In genomic region chr15:97033485-97033991, GRCm38 (mm10) we compare ENCODE assay signal across 15 mouse cellular contexts. TPM values are rescaled to one million over a fixed set of nuclear protein-coding genes. Genes with fewer than 3 reads are reported as not detected.
DNase-seq lines count a peak whose midpoint lies in the region; ATAC-seq and TF ChIP-seq lines count a peak whose summit lies in the region.
"Had no signal": no experiment of that assay in that cellular context is flagged by ENCODE, and none has a peak within 500 bp of the region (broad histone marks: within the 10 kb centered on the region; RNA-seq: fewer than 3 reads in every experiment).

No protein-coding gene starts in this region.

- peak; percentile 34 for DNase-seq in gastrocnemius, adult 2 months
- DNase-seq in gastrocnemius, postnatal 14 days, result no peak
- DNase-seq in lung, postnatal 14 days, result no peak
- peak; percentile 27 for DNase-seq in skeletal muscle tissue, adult 2 months (ENCODE audit: low read depth, low spot score)
- no peak for DNase-seq in hindbrain, postnatal 0 days (ENCODE audit: low spot score)
- DNase-seq: adrenal gland, postnatal 14 days; B cell, adult 2 months; cerebellum, adult 11-12 months; liver, embryonic 13.5 days had no signal

- H3K27ac ChIP-seq in gastrocnemius, adult 2 months, result peak overlapping the region; percentile 6
- no peak overlapping the region for H3K27ac ChIP-seq in lung, embryonic 15.5 days
- peak overlapping the region; percentile 61 for H3K27ac ChIP-seq in heart, embryonic 15.5 days
- no peak overlapping the region for H3K27ac ChIP-seq in hindbrain, postnatal 0 days
- H3K27ac ChIP-seq: embryonic facial prominence, embryonic 15.5 days; hindbrain, embryonic 13.5 days; liver, embryonic 13.5 days; midbrain, embryonic 13.5 days had no signal

- ATAC-seq in lung, embryonic 15.5 days (ENCODE audit: borderline replicate concordance, extremely low read depth, low FRiP score, low TSS enrichment), result 0 out of 2 replicates have a peak, but pooled peaks have one; percentile 28
- no peak; the same call in 1 of the 2 replicates for ATAC-seq in heart, embryonic 15.5 days (replicated peaks; ENCODE audit: insufficient number of reproducible peaks, insufficient read depth, low FRiP score, low read depth)
- no peak for ATAC-seq in megakaryocyte progenitor cell, adult 5-6 weeks (replicated peaks; ENCODE audit: poor library complexity)
- no peak for ATAC-seq in hindbrain, postnatal 0 days
- ATAC-seq: midbrain, embryonic 13.5 days had no signal

- H3K4me1 ChIP-seq in lung, embryonic 15.5 days, result peaks cover 8% of the 10 kb centered on the region; the same call in 1 of the 2 replicates
- H3K4me1 ChIP-seq in heart, embryonic 15.5 days (replicated peaks), result peaks cover 14% of the 10 kb centered on the region
- no peaks in the 10 kb centered on the region for H3K4me1 ChIP-seq in hindbrain, postnatal 0 days (ENCODE audit: insufficient read depth, low read length)
- H3K4me1 ChIP-seq: embryonic facial prominence, embryonic 15.5 days; hindbrain, embryonic 13.5 days; midbrain, embryonic 13.5 days had no signal

- intact Hi-C loops in gastrocnemius, adult 2 months (cut with DNase I), result no loop called here
- intact Hi-C loops in gastrocnemius, postnatal 14 days (cut with DNase I; ENCODE audit: low total_unique reads), result no loop called here

- H3K4me2 ChIP-seq in lung, embryonic 15.5 days, result no peak overlapping the region
- no peak overlapping the region for H3K4me2 ChIP-seq in heart, embryonic 15.5 days
- no peak overlapping the region for H3K4me2 ChIP-seq in hindbrain, postnatal 0 days (ENCODE audit: low read depth, low read length)
- H3K4me2 ChIP-seq: embryonic facial prominence, embryonic 15.5 days; hindbrain, embryonic 13.5 days; liver, embryonic 13.5 days; midbrain, embryonic 13.5 days had no signal

- no peak overlapping the region for H3K4me3 ChIP-seq in gastrocnemius, adult 2 months
- no peak overlapping the region for H3K4me3 ChIP-seq in lung, embryonic 15.5 days
- H3K4me3 ChIP-seq in heart, embryonic 15.5 days, result no peak overlapping the region
- no peak overlapping the region for H3K4me3 ChIP-seq in hindbrain, postnatal 0 days (ENCODE audit: low read length)
- H3K4me3 ChIP-seq: embryonic facial prominence, embryonic 15.5 days; hindbrain, embryonic 13.5 days; liver, embryonic 13.5 days; midbrain, embryonic 13.5 days had no signal

- no peak overlapping the region for H3K9ac ChIP-seq in lung, embryonic 15.5 days
- no peak overlapping the region for H3K9ac ChIP-seq in heart, embryonic 15.5 days
- no peak overlapping the region for H3K9ac ChIP-seq in hindbrain, postnatal 0 days (replicated peaks; ENCODE audit: low read length)
- H3K9ac ChIP-seq: embryonic facial prominence, embryonic 15.5 days; hindbrain, embryonic 13.5 days; liver, embryonic 13.5 days; midbrain, embryonic 13.5 days had no signal

- H3K36me3 ChIP-seq in lung, embryonic 15.5 days, result no peaks in the 10 kb centered on the region
- no peaks in the 10 kb centered on the region for H3K36me3 ChIP-seq in heart, embryonic 15.5 days
- no peaks in the 10 kb centered on the region for H3K36me3 ChIP-seq in hindbrain, postnatal 0 days (ENCODE audit: insufficient read depth, low read length)
- H3K36me3 ChIP-seq: embryonic facial prominence, embryonic 15.5 days; hindbrain, embryonic 13.5 days; liver, embryonic 13.5 days; midbrain, embryonic 13.5 days had no signal

- WGBS in lung, embryonic 15.5 days, result 33% methylated on average over 9 of the region's 9 CpGs
- 25% methylated on average over 9 of the region's 9 CpGs for WGBS in heart, embryonic 15.5 days
- 51% methylated on average over 9 of the region's 9 CpGs for WGBS in hindbrain, postnatal 0 days

- TF ChIP-seq CTCF in gastrocnemius, adult 2 months (IDR thresholded peaks at IDR 0.05), result no peak
- TF ChIP-seq CTCF in hindbrain, postnatal 0 days (IDR thresholded peaks at IDR 0.05; ENCODE audit: low read depth), result no peak

- H3K27me3 ChIP-seq in lung, embryonic 15.5 days, result no peaks in the 10 kb centered on the region
- no peaks in the 10 kb centered on the region for H3K27me3 ChIP-seq in heart, embryonic 15.5 days
- no peaks in the 10 kb centered on the region for H3K27me3 ChIP-seq in hindbrain, postnatal 0 days (ENCODE audit: insufficient read depth, low read length)
- H3K27me3 ChIP-seq: embryonic facial prominence, embryonic 15.5 days; hindbrain, embryonic 13.5 days; liver, embryonic 13.5 days; midbrain, embryonic 13.5 days had no signal

- H3K9me3 ChIP-seq in lung, embryonic 15.5 days, result no peaks in the 10 kb centered on the region
- H3K9me3 ChIP-seq in heart, embryonic 15.5 days (replicated peaks), result no peaks in the 10 kb centered on the region
- H3K9me3 ChIP-seq in hindbrain, postnatal 0 days (ENCODE audit: low read length), result no peaks in the 10 kb centered on the region
- H3K9me3 ChIP-seq: embryonic facial prominence, embryonic 15.5 days; hindbrain, embryonic 13.5 days; liver, embryonic 13.5 days; midbrain, embryonic 13.5 days had no signal

RNA-seq across cellular contexts. Expression of gene Slc38a4, which starts 22.2 kb away (rescaled TPM):
- 100 to 1,000 TPM; 142 to 248 TPM for total RNA-seq in gastrocnemius, adult 2 months (2021)
- total RNA-seq in gastrocnemius, postnatal 14 days (2021), result 100 to 1,000 TPM; 171 to 183 TPM
- polyA plus RNA-seq in lung, embryonic 15.5 days (2015; fragmentation: Nextera tagmentation; extraction: Ambion mirVana), result 70.0 and 74.0 TPM in 2 replicates
- polyA plus RNA-seq in heart, embryonic 15.5 days (2015; fragmentation: Nextera tagmentation; extraction: Ambion mirVana), result 94.8 and 103 TPM in 2 replicates
- not detected in 2 replicates for total RNA-seq in megakaryocyte progenitor cell, adult 5-6 weeks (2015)
- not detected in 2 replicates for total RNA-seq in megakaryocyte progenitor cell, adult 5-6 weeks (2017)
- 3.5 and 3.6 TPM in 2 replicates for total RNA-seq in hindbrain, postnatal 0 days (2014; rRNA removed)
- polyA plus RNA-seq in hindbrain, postnatal 0 days (2015; fragmentation: Nextera tagmentation; extraction: Ambion mirVana), result 2.5 and 3.1 TPM in 2 replicates

Comparison
In these comparisons a context has a peak if more than half of its experiments do, and no peak if none do; other contexts are left out.
1. DNase-seq: peak in gastrocnemius, adult 2 months (single experiment) and skeletal muscle tissue, adult 2 months (single experiment); none in gastrocnemius, postnatal 14 days (single experiment), lung, postnatal 14 days (single experiment) and hindbrain, postnatal 0 days (single experiment).
2. H3K27ac ChIP-seq: peak in gastrocnemius, adult 2 months (single experiment) and heart, embryonic 15.5 days (single experiment); none in lung, embryonic 15.5 days (single experiment) and hindbrain, postnatal 0 days (single experiment).
3. RNA of gene Slc38a4, which starts 22.2 kb away (total RNA-seq): 142 to 248 TPM in gastrocnemius, adult 2 months and 171 to 183 TPM in gastrocnemius, postnatal 14 days; 3.5 to 3.6 TPM in hindbrain, postnatal 0 days and not detected in megakaryocyte progenitor cell, adult 5-6 weeks; every median in the first group is over 10 times any median in the second.